Mouse (Mus musculus) retina, adult 2 months (tissue): Measurements from ENCODE around the gene Enah.

ENCODE experiments used
- DNase-seq: peaks from one replicate; pipeline ENCODE4 v3.0.0-alpha.2; 2012; ENCODE audit warnings: low read depth, low spot score

Enah gene

GRCm38 (mm10) chr1:181963827-181964226 is 56.0 kb downstream of the Enah start:
- DNase-seq: no peak

GRCm38 (mm10) chr1:181963351-181963750 is 56.4 kb downstream of the Enah start:
- DNase-seq: no peak

- DNase-seq: no peak
Observed at GRCm38 (mm10) chr1:181960383-181960782, 59.4 kb downstream of the Enah start.

- DNase-seq: no peak
Observed at GRCm38 (mm10) chr1:181958392-181958791, 61.4 kb downstream of the Enah start.

GRCm38 (mm10) chr1:181957736-181958135 is 62.1 kb downstream of the Enah start:
- DNase-seq: no peak

- DNase-seq: no peak
Observed at GRCm38 (mm10) chr1:181953547-181953946, 66.2 kb downstream of the Enah start.

GRCm38 (mm10) chr1:181951266-181951665 is 68.5 kb downstream of the Enah start:
- no peak for DNase-seq

- DNase-seq: no peak
Observed at GRCm38 (mm10) chr1:181950721-181951120, 69.1 kb downstream of the Enah start.

GRCm38 (mm10) chr1:181948191-181948590 is 71.6 kb downstream of the Enah start:
- no peak for DNase-seq

- DNase-seq: no peak
Observed at GRCm38 (mm10) chr1:181937064-181937463, 82.7 kb downstream of the Enah start.

GRCm38 (mm10) chr1:181928388-181928787 is 91.4 kb downstream of the Enah start:
- no peak for DNase-seq

- DNase-seq: no peak
Observed at GRCm38 (mm10) chr1:181923384-181923783, 96.4 kb downstream of the Enah start.

- DNase-seq: no peak
Observed at GRCm38 (mm10) chr1:181921580-181922494, 98.0 kb downstream of the Enah start.

GRCm38 (mm10) chr1:181911841-181912240 is 107.9 kb downstream of the Enah start:
- no peak for DNase-seq

GRCm38 (mm10) chr1:181901706-181902373 is 118.0 kb downstream of the Enah start:
- no peak for DNase-seq

- DNase-seq: no peak
Observed at GRCm38 (mm10) chr1:181900846-181901245, 118.9 kb downstream of the Enah start.

- DNase-seq: no peak
Observed at GRCm38 (mm10) chr1:181898961-181899360, 120.8 kb downstream of the Enah start.

GRCm38 (mm10) chr1:181896991-181897390 is 122.8 kb downstream of the Enah start:
- no peak for DNase-seq

GRCm38 (mm10) chr1:181893721-181894120 is 126.1 kb downstream of the Enah start:
- no peak for DNase-seq

GRCm38 (mm10) chr1:181889670-181890069 is 130.1 kb downstream of the Enah start:
- DNase-seq: no peak

- peak; percentile 71 for DNase-seq
Observed at GRCm38 (mm10) chr1:181888801-181889200, 131.0 kb downstream of the Enah start.

- no peak for DNase-seq
Observed at GRCm38 (mm10) chr1:181881532-181881931, 138.3 kb downstream of the Enah start.
